Mouse (Mus musculus) bone marrow, adult 2 months (tissue): Measurements from ENCODE around the gene Lrba. TPM values are rescaled to one million over a fixed set of nuclear protein-coding genes. Genes with fewer than 3 reads are reported as not detected.

Experiments
- H3K27ac ChIP-seq: fragments of 200-500 bp; 2 replicates; pipeline ENCODE4 v1.5.1; 2012; ENCODE audit warnings: low read depth, mild to moderate bottlenecking, control low read depth, inconsistent platforms, low read length; ENCODE audit not compliant: control insufficient read depth, poor library complexity, insufficient read depth
- H3K4me1 ChIP-seq: fragments of 200-500 bp; 2 replicates; pipeline ENCODE4 v1.6.1; 2011; ENCODE audit warnings: low read length; ENCODE audit not compliant: control insufficient read depth, insufficient read depth
- H3K4me3 ChIP-seq: fragments of 200-500 bp; replicated peaks from 2 replicates; pipeline ENCODE3; 2011; ENCODE audit warnings: mild to moderate bottlenecking, low read depth, low read length, control low read depth; ENCODE audit not compliant: control insufficient read depth
- CTCF ChIP-seq: fragments of 200-500 bp; IDR thresholded peaks from 2 replicates; pipeline ENCODE4 v1.5.1; 2011; ENCODE audit warnings: low read length, control low read depth; ENCODE audit not compliant: control insufficient read depth, insufficient read depth
- POLR2A ChIP-seq: fragments of 200-500 bp; IDR thresholded peaks from 2 replicates; pipeline ENCODE4 v1.6.1; 2011; ENCODE audit warnings: low read depth, mild to moderate bottlenecking, control low read depth, low read length, borderline replicate concordance; ENCODE audit not compliant: control insufficient read depth
- WGBS: fragments of 180-500 bp; shearing (Covaris S2); methylation state at CpG from one replicate; pipeline ENCODE4 v1.1.7; 2018; 5-methylcytosine and 5-hydroxymethylcytosine counted together
- polyA plus RNA-seq: library from polyadenylated mRNA; stranded (reverse); fragments of >200 nt; gene quantifications from 2 replicates; pipeline ENCODE4 v1.2.4, GENCODE M21; 2011; ENCODE audit warnings: low replicate concordance; ENCODE audit not compliant: missing spikeins, insufficient read depth, insufficient read length

Lrba gene
- polyA plus RNA-seq, 1 experiment: 12.3 TPM

DNA sequence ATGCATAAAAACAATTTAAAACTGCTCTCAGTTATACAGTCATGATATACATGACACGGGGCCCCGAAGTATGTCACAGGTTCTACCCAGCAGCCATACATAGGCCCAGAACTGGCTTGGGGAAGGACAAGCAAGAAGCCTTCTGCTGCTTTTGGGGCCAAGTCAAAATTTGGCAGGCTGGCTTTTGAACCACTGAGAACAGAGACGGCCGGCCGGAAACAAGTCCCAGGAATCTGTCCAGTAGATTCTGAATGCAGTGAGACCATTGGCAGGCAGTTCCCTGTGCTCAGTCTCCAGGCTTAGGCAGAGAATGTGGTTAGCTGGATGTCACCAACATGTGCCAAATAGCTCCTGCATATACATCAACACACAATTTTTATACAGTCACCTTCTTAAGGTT is 565.3 kb downstream of the Lrba start:
- H3K4me3 ChIP-seq: no peak overlapping the region
- TF ChIP-seq POLR2A: no peak
- TF ChIP-seq CTCF: no peak
- H3K4me1 ChIP-seq: no peaks in the 10 kb centered on the region
- no peak overlapping the region for H3K27ac ChIP-seq
- 94% methylated on average over 5 of the region's 5 CpGs for WGBS

DNA sequence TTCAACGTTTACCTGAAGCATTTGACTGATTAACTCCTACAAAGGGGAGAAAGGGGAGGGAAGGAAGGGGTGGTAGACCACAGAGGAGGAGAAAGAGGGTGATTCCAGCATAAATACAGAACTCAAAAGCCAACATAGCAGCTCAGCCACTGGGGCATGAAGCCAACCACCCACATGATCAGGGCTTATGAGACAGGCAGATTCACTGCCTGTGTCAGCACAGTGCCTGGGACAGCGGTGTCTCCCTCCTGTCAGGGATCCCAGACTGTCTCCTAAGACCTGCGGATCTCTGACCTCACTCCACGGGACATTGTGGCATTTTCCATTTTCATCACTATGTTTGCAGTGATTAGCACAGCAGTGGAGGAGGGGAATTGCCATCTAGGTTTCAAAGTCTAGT is 568.8 kb downstream of the Lrba start:
- Histone ChIP-seq H3K4me3 (no peak overlapping the region), H3K27ac (no peak overlapping the region), H3K4me1 (no peaks in the 10 kb centered on the region)
- 64% methylated on average over 4 of the region's 4 CpGs for WGBS
- TF ChIP-seq POLR2A (no peak), CTCF (no peak)

DNA sequence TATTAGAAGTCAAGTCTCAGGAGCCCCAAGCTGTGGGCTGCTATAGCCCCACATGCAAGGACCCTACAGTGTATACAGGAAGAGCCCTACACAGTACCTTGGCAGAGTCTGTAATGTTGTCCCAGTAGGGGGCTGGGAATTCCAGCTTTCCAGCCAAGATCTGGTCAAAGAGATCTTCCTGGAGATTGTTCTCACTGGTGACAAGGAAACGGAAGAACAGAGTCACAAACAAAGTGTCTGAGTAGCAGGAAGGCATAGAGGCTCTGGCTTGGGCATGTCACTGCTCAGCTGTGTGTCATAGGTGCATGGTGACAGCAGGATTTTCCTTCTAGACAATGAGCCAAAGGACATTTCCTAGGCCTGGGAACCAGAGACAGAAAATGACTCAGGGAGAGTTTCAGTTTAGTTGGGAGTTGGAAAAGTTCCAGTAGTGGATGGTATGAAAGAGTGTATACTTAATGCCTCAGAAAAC is 569.3 kb downstream of the Lrba start:
- 81% methylated on average over 1 of the region's 1 CpGs for WGBS
- Histone ChIP-seq H3K4me3 (no peak overlapping the region), H3K4me1 (no peaks in the 10 kb centered on the region), H3K27ac (no peak overlapping the region)
- TF ChIP-seq CTCF (no peak), POLR2A (no peak)

DNA sequence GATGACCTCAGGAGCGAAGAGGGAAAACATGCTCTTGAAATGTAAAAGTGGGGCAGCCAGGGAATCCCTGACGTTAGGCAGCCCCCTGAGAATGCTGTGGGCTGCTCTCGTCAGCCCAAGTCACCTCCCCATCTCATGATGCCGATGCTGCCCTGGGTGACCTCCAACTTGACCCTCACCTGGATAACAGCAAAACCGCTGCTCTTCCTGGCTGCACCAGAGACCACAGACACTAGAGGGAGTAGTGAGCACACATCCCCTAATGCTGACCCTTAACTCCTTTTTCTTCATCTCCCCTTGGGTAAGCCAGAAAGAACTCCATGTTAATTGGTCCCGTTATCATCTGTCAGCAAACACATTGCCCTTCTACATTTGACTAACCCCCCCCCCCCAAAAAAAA is 572.2 kb downstream of the Lrba start:
- H3K4me1 ChIP-seq: no peaks in the 10 kb centered on the region; the same call in 1 of the 2 replicates
- H3K4me3 ChIP-seq: peak overlapping the region; percentile 8
- TF ChIP-seq CTCF: peak; percentile 72
- TF ChIP-seq POLR2A: no peak
- H3K27ac ChIP-seq: no peak overlapping the region
- WGBS: 39% methylated on average over 6 of the region's 6 CpGs

DNA sequence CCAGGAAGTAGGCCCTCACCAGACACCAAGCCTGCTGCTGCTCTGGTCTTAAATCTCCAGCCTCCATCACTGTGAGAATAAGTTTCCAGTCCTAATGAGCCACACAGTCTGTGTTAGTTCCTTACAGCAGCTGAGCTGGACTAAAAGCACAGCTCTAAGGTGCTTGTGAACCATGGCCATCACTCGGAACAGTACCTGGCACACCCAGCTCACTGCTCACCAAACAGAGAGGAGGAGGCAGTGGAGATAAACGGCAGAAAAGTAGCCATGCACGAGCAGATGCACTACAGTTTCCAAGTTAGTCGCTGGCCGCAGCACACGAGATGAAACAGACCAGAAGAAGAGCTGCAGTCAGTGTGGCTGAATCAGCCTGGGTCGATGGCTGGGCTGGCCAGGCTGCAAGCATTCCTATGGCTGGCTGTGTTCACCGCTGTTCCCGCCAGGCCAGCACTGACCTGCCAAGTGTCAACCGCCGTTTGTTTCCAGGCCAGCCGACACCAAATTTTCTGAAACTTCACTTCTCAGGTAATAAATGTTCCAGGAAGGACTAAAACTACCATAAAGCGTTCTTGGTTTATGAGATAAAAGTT is 573.5 kb downstream of the Lrba start:
- Histone ChIP-seq H3K4me1 (no peaks in the 10 kb centered on the region; the same call in 1 of the 2 replicates), H3K4me3 (peak overlapping the region; percentile 52), H3K27ac (peak overlapping the region; percentile 32)
- 79% methylated on average over 13 of the region's 13 CpGs for WGBS
- TF ChIP-seq POLR2A (no peak), CTCF (no peak)

DNA sequence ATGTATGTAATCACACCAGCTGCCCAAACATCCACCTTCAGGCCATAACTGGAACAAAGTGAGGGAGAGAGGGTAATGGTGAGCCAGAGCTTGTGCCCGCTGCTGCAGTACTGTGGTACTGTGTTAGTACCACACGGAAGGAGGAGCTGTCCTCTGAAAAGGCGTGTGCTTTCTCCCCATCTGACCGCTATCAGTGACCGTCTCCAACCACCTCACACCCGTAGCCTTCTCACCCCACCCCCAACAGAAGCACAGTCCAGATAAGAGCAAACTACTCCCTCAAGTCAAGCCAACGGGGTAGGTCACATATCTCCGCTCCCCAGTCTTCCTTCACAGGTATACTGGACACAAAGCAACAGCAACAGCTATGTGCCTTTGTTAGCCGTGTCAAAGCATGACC is 574.6 kb downstream of the Lrba start:
- Histone ChIP-seq H3K4me1 (no peaks in the 10 kb centered on the region; the same call in 1 of the 2 replicates), H3K27ac (peak overlapping the region; percentile 71), H3K4me3 (peak overlapping the region; percentile 59)
- peak; percentile 82 for TF ChIP-seq POLR2A
- no peak for TF ChIP-seq CTCF
- WGBS: 72% methylated on average over 9 of the region's 9 CpGs

DNA sequence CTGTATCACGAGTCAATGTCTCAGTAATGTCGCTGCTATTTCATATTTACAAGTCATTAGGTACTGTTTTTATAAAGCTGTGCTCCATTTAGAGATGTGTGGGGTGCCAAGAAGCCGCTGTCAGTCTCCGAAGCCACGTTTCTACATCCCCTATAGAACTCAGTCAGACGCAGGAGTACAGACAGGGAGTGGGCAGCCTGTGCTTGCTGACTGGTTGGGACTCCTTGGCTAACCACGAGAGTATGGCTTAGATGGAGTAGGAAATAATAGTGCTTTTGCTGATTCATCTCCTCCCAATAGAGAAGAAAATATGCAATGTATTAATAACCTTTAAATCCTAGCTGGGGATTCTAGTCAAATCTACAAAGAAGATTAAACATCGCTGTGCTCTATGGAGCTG is 576.4 kb downstream of the Lrba start:
- WGBS: 64% methylated on average over 8 of the region's 8 CpGs
- Histone ChIP-seq H3K4me3 (no peak overlapping the region), H3K27ac (no peak overlapping the region), H3K4me1 (no peaks in the 10 kb centered on the region; the same call in 1 of the 2 replicates)
- TF ChIP-seq CTCF (no peak), POLR2A (no peak)

DNA sequence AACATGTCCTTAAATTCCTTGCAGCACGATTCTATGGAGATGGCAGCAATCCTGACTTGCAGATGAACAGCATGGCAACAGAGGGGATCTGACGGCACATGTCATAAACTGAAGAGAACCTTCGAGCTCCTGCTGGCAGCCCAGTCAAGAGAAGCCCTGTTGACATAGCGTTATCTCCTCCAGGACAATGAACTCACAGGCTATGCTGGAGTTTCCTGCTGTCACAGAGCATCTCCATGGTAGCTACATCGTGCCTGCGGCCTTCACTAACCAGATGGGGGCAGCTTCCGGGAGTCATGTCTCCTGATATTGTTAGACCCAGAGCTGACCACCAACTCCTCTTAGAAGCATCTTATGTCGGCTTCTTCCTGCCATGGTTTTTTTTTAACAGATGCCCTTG is 578.3 kb downstream of the Lrba start:
- TF ChIP-seq CTCF (no peak), POLR2A (no peak)
- H3K4me3 ChIP-seq: no peak overlapping the region
- H3K4me1 ChIP-seq: no peaks in the 10 kb centered on the region; the same call in 1 of the 2 replicates
- no peak overlapping the region for H3K27ac ChIP-seq
- WGBS: 85% methylated on average over 8 of the region's 8 CpGs

DNA sequence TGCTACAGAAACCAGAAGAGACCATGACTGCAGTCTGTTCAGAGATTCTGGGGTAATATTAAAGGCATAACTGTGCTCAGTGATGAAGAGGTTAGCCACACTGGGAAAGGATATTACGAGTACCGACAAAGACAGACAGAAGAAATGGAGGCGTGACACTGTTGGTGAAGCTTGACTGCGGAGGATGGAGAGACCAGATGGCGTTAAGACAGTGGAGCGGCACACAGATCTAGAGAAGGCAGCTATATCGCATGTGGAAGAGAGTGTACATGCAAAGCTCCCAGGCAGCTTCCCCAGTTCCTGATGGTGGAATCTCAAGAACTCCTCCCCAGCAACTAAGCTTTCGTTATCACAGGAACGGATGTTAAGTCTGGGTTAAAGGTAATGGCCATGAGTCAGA is 579.8 kb downstream of the Lrba start:
- Histone ChIP-seq H3K4me3 (no peak overlapping the region), H3K27ac (no peak overlapping the region), H3K4me1 (no peaks in the 10 kb centered on the region; the same call in 1 of the 2 replicates)
- 95% methylated on average over 9 of the region's 9 CpGs for WGBS
- TF ChIP-seq POLR2A (no peak), CTCF (no peak)
